Mouse (Mus musculus): Measurements from ENCODE around the gene Slbp.

Slbp gene

GRCm38 (mm10) chr5:33629301-33629987, 22.9 kb downstream of the Slbp start, which contains the start of the genes Fam53a and Gm9903:
Gene Fam53a, minus strand, starts transcription at chr5:33629635.
Gene Gm9903, plus strand, starts transcription at chr5:33629925.
- peak; percentile 97 for DNase-seq (ENCODE audit: low read depth)

- peak; percentile 79 for DNase-seq (ENCODE audit: low read depth)
These were observed 23.5 kb downstream of the Slbp start for GRCm38 (mm10) chr5:33628820-33629300.

GRCm38 (mm10) chr5:33627968-33628367, 24.4 kb downstream of the Slbp start:
- peak; percentile 84 for DNase-seq (ENCODE audit: low read depth)

- no peak for DNase-seq (ENCODE audit: low read depth)
These were observed 28.6 kb downstream of the Slbp start for GRCm38 (mm10) chr5:33623766-33624165.

GRCm38 (mm10) chr5:33622671-33623070, 29.7 kb downstream of the Slbp start:
- DNase-seq (ENCODE audit: low read depth) = no peak

- no peak for DNase-seq (ENCODE audit: low read depth)
These were observed 38.0 kb downstream of the Slbp start for GRCm38 (mm10) chr5:33614391-33614790.

- no peak for DNase-seq (ENCODE audit: low read depth)
These were observed 40.6 kb downstream of the Slbp start for GRCm38 (mm10) chr5:33611795-33612194.

GRCm38 (mm10) chr5:33609226-33609625, 43.1 kb downstream of the Slbp start:
- DNase-seq (ENCODE audit: low read depth) = no peak

GRCm38 (mm10) chr5:33607434-33607833, 44.9 kb downstream of the Slbp start:
- DNase-seq (ENCODE audit: low read depth) = no peak

- DNase-seq (ENCODE audit: low read depth) = no peak
These were observed 45.7 kb downstream of the Slbp start for GRCm38 (mm10) chr5:33606631-33607030.

GRCm38 (mm10) chr5:33605314-33605713, 47.1 kb downstream of the Slbp start:
- peak; percentile 7 for DNase-seq (ENCODE audit: low read depth)

GRCm38 (mm10) chr5:33593620-33594019, 58.8 kb downstream of the Slbp start:
- DNase-seq (ENCODE audit: low read depth) = peak; percentile 32

- DNase-seq (ENCODE audit: low read depth) = peak; percentile 76
These were observed 63.0 kb downstream of the Slbp start for GRCm38 (mm10) chr5:33589221-33589888.

GRCm38 (mm10) chr5:33588066-33588465, 64.3 kb downstream of the Slbp start:
- no peak for DNase-seq (ENCODE audit: low read depth)

- DNase-seq (ENCODE audit: low read depth) = no peak
These were observed 64.8 kb downstream of the Slbp start for GRCm38 (mm10) chr5:33587498-33588058.
